Mouse (Mus musculus): Measurements from ENCODE around the gene Amigo1. TPM values are rescaled to one million over a fixed set of nuclear protein-coding genes. Genes with fewer than 3 reads are reported as not detected.
A peak's percentile ranks its signal among the peaks of the same experiment; 100 is the strongest.

The Amigo1 gene
- polyA plus RNA-seq, 1 experiment from 2014 or later = 7.2 TPM

GRCm38 (mm10) chr3:108158383-108159037 lies 27.6 kb upstream of the Amigo1 start:
- 0 out of 2 replicates have a peak overlapping the region, but pooled peaks have one; percentile 15 for H3K9ac ChIP-seq (ENCODE audit: low read length)
- no peak overlapping the region for H3K4me2 ChIP-seq (ENCODE audit: low read depth)
- DNase-seq (ENCODE audit: low spot score) (no peak), ATAC-seq (ENCODE audit: insufficient read depth, low FRiP score, low TSS enrichment) (peak; percentile 53)
- H3K4me1 ChIP-seq (ENCODE audit: control insufficient read depth, insufficient read depth, low read length) = no peaks in the 10 kb centered on the region
- H3K27me3 ChIP-seq (ENCODE audit: control insufficient read depth, insufficient read depth, low read length) = no peaks in the 10 kb centered on the region
- no peak overlapping the region for H3K4me3 ChIP-seq (ENCODE audit: low read depth, low read length)
- no peaks in the 10 kb centered on the region for H3K9me3 ChIP-seq (ENCODE audit: control insufficient read depth, low read length)
- no peaks in the 10 kb centered on the region for H3K36me3 ChIP-seq (ENCODE audit: control insufficient read depth, insufficient read depth, low read length)
- WGBS = 65% methylated on average over 9 of the region's 9 CpGs
- H3K27ac ChIP-seq (ENCODE audit: low read depth, low read length) = no peak overlapping the region

- no peaks in the 10 kb centered on the region for H3K9me3 ChIP-seq (ENCODE audit: control insufficient read depth, low read length)
- H3K9ac ChIP-seq (ENCODE audit: low read length) = no peak overlapping the region
- no peaks in the 10 kb centered on the region for H3K36me3 ChIP-seq (ENCODE audit: control insufficient read depth, insufficient read depth, low read length)
- 69% methylated on average over 5 of the region's 5 CpGs for WGBS
- no peak for ATAC-seq (ENCODE audit: insufficient read depth, low FRiP score, low TSS enrichment)
- DNase-seq (ENCODE audit: low spot score) = no peak
- H3K27ac ChIP-seq (ENCODE audit: low read depth, low read length) = no peak overlapping the region
- no peaks in the 10 kb centered on the region for H3K27me3 ChIP-seq (ENCODE audit: control insufficient read depth, insufficient read depth, low read length)
- peaks cover 21% of the 10 kb centered on the region for H3K4me1 ChIP-seq (ENCODE audit: control insufficient read depth, insufficient read depth, low read length)
- H3K4me2 ChIP-seq (ENCODE audit: low read depth) = no peak overlapping the region
- no peak overlapping the region for H3K4me3 ChIP-seq (ENCODE audit: low read depth, low read length)
These were observed 22.0 kb upstream of the Amigo1 start for GRCm38 (mm10) chr3:108164091-108164490.

GRCm38 (mm10) chr3:108164807-108165206 lies 21.3 kb upstream of the Amigo1 start:
- Histone ChIP-seq H3K9me3 (ENCODE audit: control insufficient read depth, low read length) (no peaks in the 10 kb centered on the region), H3K27me3 (ENCODE audit: control insufficient read depth, insufficient read depth, low read length) (no peaks in the 10 kb centered on the region), H3K4me1 (ENCODE audit: control insufficient read depth, insufficient read depth, low read length) (peaks cover 25% of the 10 kb centered on the region), H3K27ac (ENCODE audit: low read depth, low read length) (0 out of 2 replicates have a peak overlapping the region, but pooled peaks have one; percentile 82), H3K36me3 (ENCODE audit: control insufficient read depth, insufficient read depth, low read length) (no peaks in the 10 kb centered on the region), H3K4me2 (ENCODE audit: low read depth) (no peak overlapping the region), H3K9ac (ENCODE audit: low read length) (no peak overlapping the region), H3K4me3 (ENCODE audit: low read depth, low read length) (no peak overlapping the region)
- ATAC-seq (ENCODE audit: insufficient read depth, low FRiP score, low TSS enrichment) = peak; percentile 49; the same call in 1 of the 2 replicates
- DNase-seq (ENCODE audit: low spot score) = peak; percentile 88
- 29% methylated on average over 9 of the region's 9 CpGs for WGBS

GRCm38 (mm10) chr3:108165532-108166315 lies 20.4 kb upstream of the Amigo1 start:
- H3K4me3 ChIP-seq (ENCODE audit: low read depth, low read length) = no peak overlapping the region
- DNase-seq (ENCODE audit: low spot score) = no peak

GRCm38 (mm10) chr3:108166486-108167211 lies 19.5 kb upstream of the Amigo1 start:
- H3K36me3 ChIP-seq (ENCODE audit: control insufficient read depth, insufficient read depth, low read length) = no peaks in the 10 kb centered on the region
- H3K9me3 ChIP-seq (ENCODE audit: control insufficient read depth, low read length) = no peaks in the 10 kb centered on the region
- peak; percentile 68 for ATAC-seq (ENCODE audit: insufficient read depth, low FRiP score, low TSS enrichment)
- H3K27me3 ChIP-seq (ENCODE audit: control insufficient read depth, insufficient read depth, low read length) = no peaks in the 10 kb centered on the region
- 2% methylated on average over 9 of the region's 11 CpGs for WGBS
- no peak overlapping the region for H3K9ac ChIP-seq (ENCODE audit: low read length)
- H3K27ac ChIP-seq (ENCODE audit: low read depth, low read length) = peak overlapping the region; percentile 82
- H3K4me2 ChIP-seq (ENCODE audit: low read depth) = 0 out of 2 replicates have a peak overlapping the region, but pooled peaks have one; percentile 7
- peaks cover 25% of the 10 kb centered on the region for H3K4me1 ChIP-seq (ENCODE audit: control insufficient read depth, insufficient read depth, low read length)
- H3K4me3 ChIP-seq (ENCODE audit: low read depth, low read length) = no peak overlapping the region
- peak; percentile 83 for DNase-seq (ENCODE audit: low spot score)

More at GRCm38 (mm10) chr3:108165532-108166315, 20.4 kb upstream of the Amigo1 start:
- Histone ChIP-seq H3K27me3 (ENCODE audit: control insufficient read depth, insufficient read depth, low read length) (no peaks in the 10 kb centered on the region), H3K27ac (ENCODE audit: low read depth, low read length) (peak overlapping the region; percentile 82), H3K9me3 (ENCODE audit: control insufficient read depth, low read length) (no peaks in the 10 kb centered on the region), H3K4me1 (ENCODE audit: control insufficient read depth, insufficient read depth, low read length) (peaks cover 25% of the 10 kb centered on the region), H3K9ac (ENCODE audit: low read length) (peak overlapping the region; percentile 18; the same call in 1 of the 2 replicates), H3K4me2 (ENCODE audit: low read depth) (no peak overlapping the region), H3K36me3 (ENCODE audit: control insufficient read depth, insufficient read depth, low read length) (no peaks in the 10 kb centered on the region)
- peak; percentile 17 for ATAC-seq (ENCODE audit: insufficient read depth, low FRiP score, low TSS enrichment)
- 20% methylated on average over 10 of the region's 10 CpGs for WGBS

GRCm38 (mm10) chr3:108167499-108167898 lies 18.6 kb upstream of the Amigo1 start:
- peak overlapping the region; percentile 82; the same call in 1 of the 2 replicates for H3K27ac ChIP-seq (ENCODE audit: low read depth, low read length)
- H3K9me3 ChIP-seq (ENCODE audit: control insufficient read depth, low read length) = no peaks in the 10 kb centered on the region
- H3K9ac ChIP-seq (ENCODE audit: low read length) = peak overlapping the region; percentile 22; the same call in 1 of the 2 replicates
- ATAC-seq (ENCODE audit: insufficient read depth, low FRiP score, low TSS enrichment) (no peak), DNase-seq (ENCODE audit: low spot score) (peak; percentile 25)
- no peaks in the 10 kb centered on the region for H3K27me3 ChIP-seq (ENCODE audit: control insufficient read depth, insufficient read depth, low read length)
- 42% methylated on average over 14 of the region's 14 CpGs for WGBS
- no peak overlapping the region for H3K4me2 ChIP-seq (ENCODE audit: low read depth)
- no peak overlapping the region for H3K4me3 ChIP-seq (ENCODE audit: low read depth, low read length)
- no peaks in the 10 kb centered on the region for H3K36me3 ChIP-seq (ENCODE audit: control insufficient read depth, insufficient read depth, low read length)
- peaks cover 25% of the 10 kb centered on the region for H3K4me1 ChIP-seq (ENCODE audit: control insufficient read depth, insufficient read depth, low read length)

GRCm38 (mm10) chr3:108169199-108169598 lies 16.9 kb upstream of the Amigo1 start:
- H3K4me3 ChIP-seq (ENCODE audit: low read depth, low read length) = no peak overlapping the region
- no peaks in the 10 kb centered on the region for H3K36me3 ChIP-seq (ENCODE audit: control insufficient read depth, insufficient read depth, low read length)
- no peak overlapping the region for H3K4me2 ChIP-seq (ENCODE audit: low read depth)
- peaks cover 25% of the 10 kb centered on the region for H3K4me1 ChIP-seq (ENCODE audit: control insufficient read depth, insufficient read depth, low read length)
- H3K9ac ChIP-seq (ENCODE audit: low read length) = no peak overlapping the region
- no peaks in the 10 kb centered on the region for H3K9me3 ChIP-seq (ENCODE audit: control insufficient read depth, low read length)
- no peaks in the 10 kb centered on the region for H3K27me3 ChIP-seq (ENCODE audit: control insufficient read depth, insufficient read depth, low read length)
- DNase-seq (ENCODE audit: low spot score) (no peak), ATAC-seq (ENCODE audit: insufficient read depth, low FRiP score, low TSS enrichment) (no peak)
- 45% methylated on average over 3 of the region's 3 CpGs for WGBS
- 0 out of 2 replicates have a peak overlapping the region, but pooled peaks have one; percentile 39 for H3K27ac ChIP-seq (ENCODE audit: low read depth, low read length)

Measured in neural tube, embryonic 11.5 days (tissue).